Mouse (Mus musculus): ENCODE results near the gene Angel2. TPM values are rescaled to one million over a fixed set of nuclear protein-coding genes. Genes with fewer than 3 reads are reported as not detected.
"Not testable (repeated sequence)": the region's sequence is repeated elsewhere in the genome, so short reads cannot be mapped to it uniquely, and the experiment has no call there.

Gene Angel2
- total RNA-seq (2021) = 10 to 100 TPM; 47.2 to 50.1 TPM
- polyA plus RNA-seq (2012; rRNA removed) = 14.6 and 16.2 TPM in 2 replicates
- long read RNA-seq, transcript Angel2-202 (9 exons, 3,714 nt) = major isoform, 14 of 75 reads
- long read RNA-seq, partial matches to known transcripts = 0 of 75 reads
- long read RNA-seq, other reads (novel, unspliced or antisense) = 61 of 75 reads

DNA sequence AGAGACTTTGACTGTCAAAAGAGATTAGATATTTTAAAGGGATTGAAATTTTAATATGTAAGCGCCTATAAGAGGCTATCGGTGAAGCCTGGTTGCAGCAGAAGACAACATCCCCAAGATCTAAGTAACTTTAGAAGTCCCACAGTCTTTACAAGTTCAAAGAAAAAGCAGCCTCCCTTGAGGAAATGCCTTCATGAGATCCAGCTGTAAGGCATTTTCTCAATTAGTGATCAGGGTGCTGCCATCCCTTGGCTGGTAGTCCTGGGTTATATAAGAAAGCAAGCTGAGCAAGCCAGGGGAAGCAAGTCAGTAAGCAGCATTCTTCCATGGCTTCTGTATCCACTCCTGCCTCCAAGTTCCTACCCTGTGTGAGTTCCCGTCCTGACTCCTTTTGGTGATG is at the start of gene Angel2:
TSS of gene Angel2 (plus strand) at position 301 of the 400 bp plus-strand sequence.
- DNase-seq = not testable (repeated sequence)

GRCm38 (mm10) chr1:190875751-190876150 is 49.2 kb upstream of the Angel2 start:
- no peak for DNase-seq

DNA sequence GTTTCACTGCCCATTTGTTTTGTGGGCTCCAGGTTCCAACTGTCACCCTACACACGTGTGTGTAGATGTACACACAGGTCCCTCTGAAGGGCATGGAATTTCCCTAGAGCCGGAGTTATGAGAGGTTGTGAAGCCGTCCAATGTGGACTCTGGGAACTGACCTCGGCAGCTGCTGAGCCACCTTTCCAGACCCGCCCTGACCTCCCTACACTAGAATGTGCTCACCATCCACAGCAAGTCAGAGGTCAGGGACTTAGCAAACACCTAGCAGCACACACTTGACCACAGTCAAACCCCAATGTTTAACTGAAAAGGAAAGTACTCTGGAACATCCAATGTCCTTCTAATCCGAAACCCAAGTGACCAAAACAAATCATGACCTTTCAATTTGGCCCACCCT is 44.3 kb upstream of the Angel2 start:
- no peak for DNase-seq

DNA sequence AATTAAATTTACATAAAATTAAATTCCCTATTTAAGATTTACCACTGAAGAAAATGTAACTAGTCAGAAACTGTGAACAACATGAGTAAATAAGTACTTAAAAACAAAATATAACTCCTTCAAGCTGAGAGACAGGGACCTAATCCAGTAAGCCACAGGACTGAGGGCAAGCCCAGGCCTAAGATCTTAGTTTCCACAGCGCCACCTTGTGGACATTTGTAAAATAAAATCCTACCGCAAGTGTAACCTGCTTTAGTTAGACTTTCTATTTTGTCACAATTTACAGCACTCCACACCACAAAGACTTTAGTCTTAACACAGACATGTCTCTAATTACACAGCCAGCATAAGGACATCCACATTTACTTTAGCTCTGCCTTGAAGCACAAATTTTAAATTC is 43.5 kb upstream of the Angel2 start:
- DNase-seq = peak; percentile 45

- DNase-seq = no peak
Observed at GRCm38 (mm10) chr1:190886014-190886413, 38.9 kb upstream of the Angel2 start.

- DNase-seq = no peak
Observed at GRCm38 (mm10) chr1:190888031-190888430, 36.9 kb upstream of the Angel2 start.

DNA sequence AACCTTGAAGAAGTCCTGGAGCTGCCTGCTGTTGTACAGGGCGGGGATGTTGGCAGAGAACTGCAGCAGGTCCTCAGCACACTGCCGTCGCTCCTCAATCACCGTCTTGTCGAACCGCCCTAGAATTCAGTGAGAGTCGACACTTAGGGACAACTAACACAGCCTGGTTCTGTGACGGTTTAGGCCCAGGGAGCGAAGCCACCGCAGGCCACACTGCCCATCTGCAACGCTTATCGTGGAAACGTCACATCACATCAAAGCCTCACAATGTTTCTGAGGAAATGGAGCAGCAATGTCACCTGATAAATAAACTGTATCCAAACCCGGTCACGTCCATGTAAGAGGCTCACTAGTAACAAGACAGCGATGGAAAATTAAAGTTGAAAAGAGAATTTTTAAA is 36.3 kb upstream of the Angel2 start:
- no peak for DNase-seq

GRCm38 (mm10) chr1:190893559-190894167 is 31.2 kb upstream of the Angel2 start:
- DNase-seq = no peak

GRCm38 (mm10) chr1:190898186-190898585 is 26.7 kb upstream of the Angel2 start:
- DNase-seq = no peak

DNA sequence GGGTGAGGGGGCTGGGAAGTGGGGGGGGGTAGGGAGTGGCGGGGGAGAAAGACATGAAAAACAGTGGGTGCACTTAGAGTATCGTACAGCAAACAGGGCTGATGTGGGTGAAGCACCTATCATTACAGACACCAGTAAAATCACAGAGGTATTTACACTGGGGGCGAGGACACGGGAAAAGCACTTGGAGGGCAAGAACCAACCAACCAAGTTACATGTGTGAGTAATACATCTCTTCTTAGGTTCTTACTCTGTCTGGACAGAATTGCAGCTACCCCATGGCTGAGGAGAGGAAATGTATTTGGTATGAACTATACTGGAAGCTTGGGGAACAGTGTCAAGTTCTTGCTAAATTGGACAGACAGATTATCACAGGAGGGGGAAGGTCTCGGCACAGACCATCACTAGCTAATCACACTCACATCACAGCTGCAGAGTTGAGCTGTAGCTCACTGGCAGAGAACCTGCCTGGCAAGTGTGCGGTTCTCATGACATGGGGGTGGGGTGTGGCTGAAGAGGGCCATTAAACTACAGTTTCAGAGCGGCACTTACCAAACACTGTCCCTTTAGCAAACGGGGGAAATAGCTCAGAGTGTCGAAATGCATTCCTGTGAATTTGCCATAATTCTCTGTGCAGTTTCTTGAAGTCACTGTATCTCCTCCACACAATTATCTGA is 25.9 kb upstream of the Angel2 start:
- DNase-seq = no peak

- DNase-seq = no peak
Observed at GRCm38 (mm10) chr1:190901082-190901481, 23.8 kb upstream of the Angel2 start.

GRCm38 (mm10) chr1:190904136-190904535 is 20.8 kb upstream of the Angel2 start:
- no peak for DNase-seq

DNA sequence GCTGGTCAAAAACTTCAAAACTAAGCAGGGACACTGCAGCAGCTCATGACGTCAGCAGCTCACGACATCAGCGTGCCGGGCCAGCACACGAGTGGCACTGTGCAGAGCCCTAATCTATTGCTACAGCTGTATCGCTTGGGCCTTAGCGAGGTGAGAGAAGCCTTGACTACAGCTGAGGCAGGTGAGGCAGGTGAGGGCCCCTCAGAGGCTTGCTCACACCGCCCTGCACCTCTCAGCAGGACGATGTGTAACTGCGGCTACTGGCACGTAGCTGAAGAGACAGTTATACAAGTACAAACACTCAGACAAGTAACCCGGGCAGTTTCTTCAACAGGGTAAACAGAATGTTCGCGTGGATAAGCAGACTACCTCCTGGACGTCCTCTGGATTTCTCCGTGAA is 20.2 kb upstream of the Angel2 start:
- DNase-seq = no peak

- no peak for DNase-seq
Observed at GRCm38 (mm10) chr1:190910836-190911235, 14.1 kb upstream of the Angel2 start.

- peak; percentile 87 for DNase-seq
Observed at GRCm38 (mm10) chr1:190911415-190912123, 13.3 kb upstream of the Angel2 start, which contains the start of gene Rps6kc1. Rps6kc1 (minus strand) TSS chr1:190911770.

GRCm38 (mm10) chr1:190912623-190913022 is 12.3 kb upstream of the Angel2 start:
- DNase-seq = no peak

DNA sequence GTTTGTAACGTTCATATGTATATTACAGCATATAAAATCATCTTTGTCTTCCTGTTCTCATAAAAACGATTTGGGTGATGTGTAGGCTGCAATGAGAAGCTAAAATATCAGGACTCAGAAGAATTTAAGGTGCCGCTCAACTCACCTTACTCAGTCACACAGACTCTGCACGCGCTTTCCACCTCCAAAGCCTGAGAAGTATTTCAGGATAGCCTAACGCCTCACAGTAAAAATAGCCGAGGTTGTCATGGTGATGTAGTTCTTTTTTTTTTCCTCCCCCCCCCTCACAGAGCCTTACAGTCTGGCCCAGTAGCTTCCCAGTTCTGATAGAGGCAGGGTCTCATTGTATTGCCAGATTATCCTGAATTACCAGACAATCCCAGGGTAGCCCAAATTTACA is 6.0 kb upstream of the Angel2 start:
- DNase-seq = no peak

- DNase-seq = no peak
Observed at GRCm38 (mm10) chr1:190919725-190920469, 5.0 kb upstream of the Angel2 start.

DNA sequence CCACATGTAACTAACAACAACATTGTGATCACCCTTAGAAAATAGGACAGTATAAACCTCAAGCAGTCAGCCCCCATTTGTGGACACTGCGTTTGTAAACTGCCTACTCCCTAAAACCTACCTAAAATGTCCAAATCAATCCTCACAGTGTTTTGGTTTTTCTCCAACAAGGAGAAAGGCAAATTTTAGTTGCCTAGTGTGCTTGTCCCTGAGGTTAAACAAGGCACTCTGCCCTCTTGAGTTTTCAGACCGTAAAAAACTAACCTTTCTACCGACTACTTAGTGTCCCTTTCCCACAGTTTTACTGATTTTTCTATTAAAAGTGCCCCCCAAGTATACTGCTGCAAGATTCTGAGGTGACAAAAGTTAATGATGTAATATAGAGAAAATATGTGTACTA is 2.4 kb downstream of the Angel2 start:
- no peak for DNase-seq

- DNase-seq = no peak
Observed at GRCm38 (mm10) chr1:190927751-190928369, 2.9 kb downstream of the Angel2 start.

DNA sequence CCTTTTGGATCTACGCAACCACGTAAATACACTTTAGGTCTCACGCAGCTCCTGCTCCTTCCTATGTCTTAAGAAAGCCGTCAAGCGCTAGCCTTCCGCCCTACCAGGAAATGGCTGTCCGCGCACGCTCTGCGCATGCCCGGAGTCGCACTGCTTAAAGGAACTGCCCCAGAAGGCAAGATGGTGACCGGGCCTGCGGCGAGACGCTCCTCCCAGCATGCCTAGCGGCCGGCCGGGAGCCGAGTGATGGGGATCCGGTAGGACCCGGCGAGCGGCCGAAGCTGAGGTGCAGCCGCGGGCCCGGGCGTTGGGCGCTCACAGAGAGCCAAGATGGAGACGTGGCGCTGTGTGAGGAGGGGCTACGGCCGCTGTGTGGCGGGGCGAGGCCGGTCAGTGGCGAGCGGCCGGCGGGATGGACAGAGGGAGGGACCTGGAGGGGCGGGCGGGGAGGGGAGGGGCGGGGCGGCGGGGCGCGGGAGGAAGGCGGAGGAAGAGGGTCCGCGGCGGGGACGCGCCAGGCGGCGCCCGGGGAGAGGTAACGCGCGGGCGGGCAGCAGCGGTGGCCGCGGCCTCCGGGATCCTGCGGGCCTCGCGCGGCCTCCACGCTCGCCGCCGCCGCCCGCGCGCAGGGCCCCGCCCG is 3.6 kb downstream of the Angel2 start:
- peak; percentile 98 for DNase-seq
